Mouse (Mus musculus): ENCODE measurements around the gene Ano10. TPM values are rescaled to one million over a fixed set of nuclear protein-coding genes. Genes with fewer than 3 reads are reported as not detected.
A peak's percentile ranks its signal among the peaks of the same experiment; 100 is the strongest.

The Ano10 gene
- polyA plus RNA-seq, 1 experiment from 2014 or later: 40.5 TPM

DNA sequence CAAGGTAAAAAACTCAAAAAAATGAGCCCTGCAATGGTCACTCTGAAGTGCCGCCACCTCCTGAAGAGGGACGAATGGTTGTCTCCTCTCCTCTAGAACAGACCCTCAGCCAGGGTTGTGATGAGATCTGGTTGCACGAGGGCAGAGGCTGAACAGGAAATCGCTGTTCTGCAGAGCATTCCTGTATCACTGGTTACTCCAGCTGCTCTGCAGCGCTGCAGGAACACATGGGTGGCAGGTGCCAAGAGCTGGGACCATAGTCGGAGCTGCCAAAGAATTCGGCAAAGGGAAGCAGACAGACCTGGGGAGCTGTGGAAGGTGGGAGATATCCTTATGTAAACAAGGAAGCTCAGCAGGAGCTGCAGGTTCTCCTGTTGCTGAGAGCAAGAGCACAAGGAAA is 51.4 kb downstream of the Ano10 start:
- ATAC-seq (ENCODE audit: low FRiP score, low read depth): no peak
- 39% methylated on average over 7 of the region's 7 CpGs for WGBS
- H3K4me2 ChIP-seq: no peak overlapping the region
- no peak overlapping the region for H3K4me3 ChIP-seq
- H3K27me3 ChIP-seq: no peaks in the 10 kb centered on the region
- H3K9me3 ChIP-seq: no peaks in the 10 kb centered on the region
- no peak overlapping the region for H3K27ac ChIP-seq (replicated peaks)
- no peaks in the 10 kb centered on the region; the same call in 1 of the 2 replicates for H3K4me1 ChIP-seq (replicated peaks)
- H3K36me3 ChIP-seq: no peaks in the 10 kb centered on the region
- no peak overlapping the region for H3K9ac ChIP-seq

DNA sequence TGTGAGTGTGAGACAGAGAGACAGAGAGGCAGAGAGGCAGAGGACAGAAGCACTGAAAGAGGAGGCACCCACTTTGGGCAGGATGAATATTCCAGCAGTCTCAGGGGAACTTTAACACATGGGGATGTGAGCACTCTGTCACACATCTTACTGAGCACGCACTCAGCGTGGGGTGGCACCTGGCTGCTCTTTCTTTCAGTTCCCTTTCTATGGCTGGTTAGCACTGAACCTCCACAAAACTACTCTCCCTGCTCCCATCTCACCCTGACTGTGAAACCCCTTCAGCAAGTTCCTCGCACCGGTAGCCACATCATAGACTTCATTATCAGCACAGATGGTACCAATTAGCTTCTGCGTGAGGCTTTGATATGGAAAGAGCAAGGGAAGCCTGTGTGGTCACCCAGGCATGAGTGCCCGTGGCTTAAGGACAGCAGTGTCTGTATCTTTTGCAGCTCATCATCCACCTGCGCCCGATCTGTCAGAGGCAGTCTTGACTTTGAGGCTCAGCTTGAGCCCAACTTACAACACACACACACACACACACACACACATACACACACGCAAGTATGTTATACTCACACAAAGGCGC is 52.3 kb downstream of the Ano10 start:
- 59% methylated on average over 10 of the region's 10 CpGs for WGBS
- H3K27me3 ChIP-seq: no peaks in the 10 kb centered on the region
- peak; percentile 40; the same call in 1 of the 2 replicates for ATAC-seq (ENCODE audit: low FRiP score, low read depth)
- H3K4me1 ChIP-seq (replicated peaks): no peaks in the 10 kb centered on the region; the same call in 1 of the 2 replicates
- peak overlapping the region; percentile 49; the same call in 1 of the 2 replicates for H3K27ac ChIP-seq (replicated peaks)
- no peak overlapping the region for H3K4me3 ChIP-seq
- no peak overlapping the region for H3K9ac ChIP-seq
- no peaks in the 10 kb centered on the region for H3K36me3 ChIP-seq
- no peak overlapping the region for H3K4me2 ChIP-seq
- no peaks in the 10 kb centered on the region for H3K9me3 ChIP-seq

DNA sequence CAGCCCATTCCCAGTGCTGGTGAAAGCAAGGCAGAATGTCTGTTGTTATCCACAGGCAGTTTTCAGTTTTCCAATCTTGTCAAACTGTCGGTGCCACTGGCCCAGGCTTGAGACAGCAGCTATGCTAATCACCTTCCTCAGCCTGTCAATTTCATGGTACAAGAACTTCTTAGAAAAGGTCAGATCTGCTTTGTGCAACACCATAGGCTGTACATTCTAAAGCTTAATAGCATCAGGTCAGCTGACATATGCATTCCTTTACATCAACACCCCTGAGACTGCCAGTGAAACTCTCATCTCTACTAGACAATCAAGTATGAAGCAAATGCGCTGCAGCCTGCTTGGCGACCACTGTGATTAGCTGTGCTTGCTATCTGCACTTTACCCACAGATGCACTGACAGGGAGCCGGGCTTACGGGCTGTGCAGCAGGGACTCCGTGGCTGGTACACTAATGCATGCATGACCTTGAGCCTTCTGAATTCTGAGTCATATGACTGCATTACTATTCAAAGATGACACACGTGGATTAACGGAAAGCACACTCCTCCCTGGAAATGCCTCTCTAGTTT is 53.5 kb downstream of the Ano10 start:
- 0 out of 2 replicates have a peak, but pooled peaks have one; percentile 50 for ATAC-seq (ENCODE audit: low FRiP score, low read depth)
- H3K9me3 ChIP-seq: no peaks in the 10 kb centered on the region
- 28% methylated on average over 8 of the region's 8 CpGs for WGBS
- no peaks in the 10 kb centered on the region for H3K36me3 ChIP-seq
- no peaks in the 10 kb centered on the region; the same call in 1 of the 2 replicates for H3K4me1 ChIP-seq (replicated peaks)
- H3K27me3 ChIP-seq: no peaks in the 10 kb centered on the region
- H3K4me2 ChIP-seq: no peak overlapping the region
- no peak overlapping the region for H3K4me3 ChIP-seq
- H3K9ac ChIP-seq: no peak overlapping the region
- peak overlapping the region; percentile 27; the same call in 1 of the 2 replicates for H3K27ac ChIP-seq (replicated peaks)

DNA sequence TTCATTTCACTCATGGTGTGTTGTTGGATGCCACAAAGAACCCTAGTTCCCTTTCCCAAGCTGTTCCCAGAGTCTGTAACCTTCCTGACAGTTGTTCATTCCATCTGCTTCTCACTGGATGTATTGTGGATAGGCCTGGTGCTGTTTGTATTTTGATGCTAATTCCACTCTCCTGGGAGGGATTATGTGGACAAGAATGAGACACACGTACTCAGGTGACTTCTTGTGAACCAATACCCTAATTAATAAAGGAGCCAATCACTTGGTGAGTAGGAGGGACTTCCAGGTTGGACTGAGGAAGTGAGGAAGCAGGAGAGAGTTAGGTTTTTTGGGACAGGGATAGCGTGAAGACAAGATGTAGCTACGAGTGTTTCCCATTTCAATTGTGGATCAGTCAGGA is 59.5 kb downstream of the Ano10 start:
- no peaks in the 10 kb centered on the region for H3K27me3 ChIP-seq
- 73% methylated on average over 3 of the region's 3 CpGs for WGBS
- ATAC-seq (ENCODE audit: low FRiP score, low read depth): no peak
- no peaks in the 10 kb centered on the region for H3K36me3 ChIP-seq
- H3K4me2 ChIP-seq: no peak overlapping the region
- H3K9me3 ChIP-seq: no peaks in the 10 kb centered on the region
- no peak overlapping the region for H3K27ac ChIP-seq (replicated peaks)
- H3K4me1 ChIP-seq (replicated peaks): no peaks in the 10 kb centered on the region
- H3K4me3 ChIP-seq: no peak overlapping the region
- H3K9ac ChIP-seq: no peak overlapping the region

DNA sequence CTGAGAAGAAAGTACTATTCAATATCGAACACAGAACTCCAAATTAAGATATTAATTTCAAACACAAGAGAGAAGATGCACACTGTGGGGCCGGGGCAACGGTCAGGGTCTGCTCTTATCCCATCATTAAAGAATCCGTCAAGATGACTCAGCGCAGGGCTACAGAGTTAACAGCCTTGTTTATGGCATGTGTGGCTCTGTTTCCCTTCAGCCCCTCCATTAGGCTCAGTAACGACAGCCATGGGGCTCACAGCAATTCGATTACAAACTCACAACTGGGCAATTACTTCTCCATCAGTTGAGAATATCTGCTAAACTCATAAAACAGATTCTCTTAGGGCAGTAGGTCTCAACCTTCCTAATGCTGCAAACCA is 60.3 kb downstream of the Ano10 start:
- H3K9ac ChIP-seq: no peak overlapping the region
- no peaks in the 10 kb centered on the region for H3K9me3 ChIP-seq
- H3K27ac ChIP-seq (replicated peaks): no peak overlapping the region
- H3K4me1 ChIP-seq (replicated peaks): no peaks in the 10 kb centered on the region
- WGBS: 73% methylated on average over 7 of the region's 7 CpGs
- ATAC-seq (ENCODE audit: low FRiP score, low read depth): no peak
- H3K27me3 ChIP-seq: no peaks in the 10 kb centered on the region
- H3K36me3 ChIP-seq: no peaks in the 10 kb centered on the region
- no peak overlapping the region for H3K4me3 ChIP-seq
- H3K4me2 ChIP-seq: no peak overlapping the region

DNA sequence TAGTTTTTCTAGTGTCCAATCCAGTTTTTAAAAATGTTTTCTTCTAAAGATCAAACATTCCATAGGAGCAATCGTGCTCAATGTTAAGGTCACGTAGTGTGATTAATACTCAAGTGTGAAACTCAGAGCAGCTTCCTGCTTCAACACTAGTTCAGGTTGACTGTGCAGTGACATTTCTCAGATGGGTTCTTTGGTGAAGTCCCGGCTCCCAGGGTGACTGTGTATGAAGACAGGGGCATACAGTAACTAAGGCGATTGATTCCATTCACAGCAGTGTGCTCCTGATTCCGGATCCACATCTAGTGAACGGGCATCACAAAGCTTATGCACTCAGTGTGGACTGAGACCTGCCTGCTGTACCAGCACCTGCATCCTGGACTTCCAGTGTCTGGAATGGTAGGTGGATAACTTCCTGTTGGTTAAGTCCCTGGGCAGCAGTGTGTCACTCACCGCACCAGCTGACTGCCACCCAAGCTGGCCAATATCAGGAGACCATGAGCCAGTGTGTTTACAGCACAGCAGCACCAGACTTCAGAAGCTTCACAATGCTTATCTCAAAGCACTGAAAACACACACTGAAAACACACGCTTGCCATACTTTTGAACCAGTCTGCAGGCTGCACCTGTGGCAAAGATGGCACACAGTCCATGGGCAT is 60.8 kb downstream of the Ano10 start:
- no peak overlapping the region for H3K4me3 ChIP-seq
- no peak overlapping the region for H3K4me2 ChIP-seq
- ATAC-seq (ENCODE audit: low FRiP score, low read depth): no peak
- no peaks in the 10 kb centered on the region for H3K36me3 ChIP-seq
- WGBS: 94% methylated on average over 8 of the region's 8 CpGs
- H3K27me3 ChIP-seq: no peaks in the 10 kb centered on the region
- H3K27ac ChIP-seq (replicated peaks): no peak overlapping the region
- H3K4me1 ChIP-seq (replicated peaks): no peaks in the 10 kb centered on the region
- H3K9ac ChIP-seq: no peak overlapping the region
- H3K9me3 ChIP-seq: no peaks in the 10 kb centered on the region

DNA sequence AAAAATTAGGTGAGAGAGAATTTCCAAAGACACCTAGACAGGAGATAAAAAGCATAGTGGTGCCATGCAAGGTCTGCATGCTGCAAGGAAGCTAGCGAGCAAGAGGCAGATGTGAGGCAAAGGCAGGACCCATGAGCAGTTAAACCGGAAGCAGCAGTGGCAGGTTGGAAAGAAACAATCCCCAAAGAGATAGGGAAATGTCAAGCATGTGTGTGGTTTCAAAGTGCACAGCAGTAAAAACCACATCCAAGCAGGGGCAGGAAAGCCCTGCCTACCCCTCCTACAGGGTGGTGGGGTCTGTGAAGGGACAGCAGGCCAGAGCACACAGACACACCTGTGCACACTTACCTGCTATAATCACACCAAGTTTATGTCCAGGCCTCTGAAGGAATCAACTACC is 61.3 kb downstream of the Ano10 start:
- Histone ChIP-seq H3K9me3 (no peaks in the 10 kb centered on the region), H3K4me3 (no peak overlapping the region), H3K27me3 (no peaks in the 10 kb centered on the region), H3K4me1 (replicated peaks) (no peaks in the 10 kb centered on the region), H3K9ac (no peak overlapping the region), H3K4me2 (no peak overlapping the region), H3K36me3 (no peaks in the 10 kb centered on the region), H3K27ac (replicated peaks) (no peak overlapping the region)
- 96% methylated on average over 2 of the region's 2 CpGs for WGBS
- no peak for ATAC-seq (ENCODE audit: low FRiP score, low read depth)

DNA sequence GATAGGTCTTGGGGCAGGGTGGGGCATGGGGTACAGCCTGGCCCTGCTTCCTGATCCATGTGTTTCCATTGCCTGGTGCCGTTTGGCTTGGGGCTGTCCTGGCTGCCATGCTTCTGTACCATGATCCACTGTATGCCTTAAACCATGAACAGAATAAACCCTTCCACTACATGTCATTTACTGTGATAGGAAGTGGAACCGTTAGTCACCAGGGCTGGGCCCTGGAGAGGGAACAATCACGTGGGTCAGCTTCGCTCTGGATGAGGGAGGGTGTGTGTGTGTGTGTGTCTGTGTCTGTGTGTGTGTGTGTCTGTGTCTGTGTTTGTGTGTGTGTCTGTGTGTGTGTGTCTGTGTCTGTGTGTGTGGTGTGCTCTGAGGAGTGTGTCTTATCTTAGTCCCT is 63.5 kb downstream of the Ano10 start:
- 83% methylated on average over 4 of the region's 4 CpGs for WGBS
- peaks cover 3% of the 10 kb centered on the region for H3K4me1 ChIP-seq (replicated peaks)
- H3K27ac ChIP-seq (replicated peaks): no peak overlapping the region
- H3K9me3 ChIP-seq: no peaks in the 10 kb centered on the region
- no peaks in the 10 kb centered on the region for H3K36me3 ChIP-seq
- H3K4me2 ChIP-seq: no peak overlapping the region
- no peak for ATAC-seq (ENCODE audit: low FRiP score, low read depth)
- H3K9ac ChIP-seq: no peak overlapping the region
- no peak overlapping the region for H3K4me3 ChIP-seq
- no peaks in the 10 kb centered on the region for H3K27me3 ChIP-seq

DNA sequence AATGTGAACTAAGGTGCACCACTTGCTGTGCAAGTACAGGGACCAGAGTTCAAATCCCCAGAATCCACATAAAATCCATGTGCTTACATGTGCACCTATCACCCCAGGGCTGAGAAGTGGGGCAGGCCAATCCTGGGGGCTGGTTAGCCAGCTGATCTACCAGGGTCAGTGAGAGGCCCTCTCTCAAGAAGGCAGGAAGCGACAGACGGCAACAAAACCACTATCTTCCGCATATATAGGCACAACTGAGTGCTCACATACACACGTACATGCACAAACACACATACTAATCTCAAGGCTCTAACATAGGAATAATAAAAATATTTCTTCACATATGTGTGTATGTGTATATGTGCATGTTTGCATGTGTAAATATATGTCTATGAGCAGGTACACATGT is 67.8 kb downstream of the Ano10 start:
- 92% methylated on average over 4 of the region's 4 CpGs for WGBS
- no peak for ATAC-seq (ENCODE audit: low FRiP score, low read depth)

DNA sequence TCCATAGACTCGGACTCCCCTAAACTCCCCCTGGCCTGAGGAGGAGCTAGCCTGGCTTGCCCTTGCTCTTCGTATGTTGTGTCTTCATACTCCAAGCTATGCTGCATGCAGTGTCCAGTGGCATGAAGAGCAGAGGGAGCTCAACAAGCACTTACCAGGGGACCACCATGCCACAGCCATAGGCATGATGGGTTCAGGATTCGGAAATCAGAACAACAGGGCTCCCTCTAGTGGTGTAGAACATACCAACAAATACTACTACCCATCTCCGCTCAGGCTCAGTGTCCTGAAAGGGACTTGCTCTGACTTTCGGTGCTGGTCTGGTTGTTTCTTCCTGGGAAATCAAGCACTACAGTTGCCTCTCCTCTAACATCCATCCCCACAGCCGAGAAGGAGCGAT is 68.9 kb downstream of the Ano10 start:
- Histone ChIP-seq H3K4me2 (no peak overlapping the region), H3K4me3 (no peak overlapping the region), H3K4me1 (replicated peaks) (peaks cover 11% of the 10 kb centered on the region), H3K9ac (no peak overlapping the region), H3K27me3 (no peaks in the 10 kb centered on the region), H3K36me3 (no peaks in the 10 kb centered on the region), H3K27ac (replicated peaks) (0 out of 2 replicates have a peak overlapping the region, but pooled peaks have one; percentile 10), H3K9me3 (no peaks in the 10 kb centered on the region)
- peak; percentile 46 for ATAC-seq (ENCODE audit: low FRiP score, low read depth)
- 47% methylated on average over 7 of the region's 7 CpGs for WGBS

More for the DNA sequence above, 67.8 kb downstream of the Ano10 start:
- H3K4me2 ChIP-seq: no peak overlapping the region
- H3K27me3 ChIP-seq: no peaks in the 10 kb centered on the region
- H3K4me3 ChIP-seq: no peak overlapping the region
- no peak overlapping the region for H3K27ac ChIP-seq (replicated peaks)
- no peaks in the 10 kb centered on the region for H3K36me3 ChIP-seq
- H3K4me1 ChIP-seq (replicated peaks): peaks cover 11% of the 10 kb centered on the region
- no peaks in the 10 kb centered on the region for H3K9me3 ChIP-seq
- no peak overlapping the region for H3K9ac ChIP-seq

DNA sequence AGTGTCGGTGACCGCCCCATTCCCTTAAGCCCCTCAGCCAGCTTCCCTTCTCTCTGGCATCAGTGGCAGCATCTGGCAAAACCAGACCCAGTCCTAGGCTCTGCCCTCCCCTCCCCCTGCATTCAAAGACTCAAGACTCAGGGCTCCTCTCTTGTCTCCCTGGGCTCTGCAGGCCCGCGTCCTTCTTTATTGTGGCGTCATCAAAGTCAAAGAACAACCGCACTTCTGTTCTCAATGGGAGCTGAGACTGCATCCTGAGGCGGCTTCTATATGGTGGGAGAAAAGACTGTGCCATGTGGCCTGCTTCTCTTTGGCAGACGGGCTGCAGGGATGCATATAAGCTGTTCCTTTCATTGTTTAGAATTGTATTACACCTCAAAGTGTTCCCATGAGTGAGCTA is 71.2 kb downstream of the Ano10 start:
- H3K27ac ChIP-seq (replicated peaks): peak overlapping the region; percentile 69
- H3K9ac ChIP-seq: no peak overlapping the region
- H3K4me2 ChIP-seq: no peak overlapping the region
- H3K4me1 ChIP-seq (replicated peaks): peaks cover 11% of the 10 kb centered on the region
- WGBS: 26% methylated on average over 8 of the region's 8 CpGs
- H3K27me3 ChIP-seq: no peaks in the 10 kb centered on the region
- ATAC-seq (ENCODE audit: low FRiP score, low read depth): peak; percentile 24; the same call in 1 of the 2 replicates
- H3K9me3 ChIP-seq: no peaks in the 10 kb centered on the region
- no peaks in the 10 kb centered on the region for H3K36me3 ChIP-seq
- H3K4me3 ChIP-seq: no peak overlapping the region

DNA sequence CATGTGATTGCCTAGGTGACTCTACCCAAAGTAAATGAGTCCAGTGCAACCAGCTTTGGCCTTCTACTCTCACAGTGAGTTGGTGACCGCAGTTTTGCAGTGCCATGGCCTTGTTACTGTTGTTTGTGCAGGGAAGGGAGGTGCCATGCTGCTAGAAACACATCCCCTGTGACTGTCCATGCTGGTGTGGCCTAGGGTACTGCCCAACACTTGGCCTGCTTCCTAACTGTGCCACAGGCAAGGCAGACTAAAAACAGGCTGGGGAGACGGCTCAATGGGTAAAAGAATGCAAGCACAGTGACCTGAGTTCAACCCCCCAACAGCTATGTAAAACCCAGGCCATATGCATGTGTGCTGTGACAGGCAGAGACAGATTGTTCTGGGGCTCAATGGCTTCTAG is 74.3 kb downstream of the Ano10 start:
- Histone ChIP-seq H3K27ac (replicated peaks) (no peak overlapping the region), H3K4me3 (no peak overlapping the region), H3K4me2 (no peak overlapping the region), H3K9me3 (no peaks in the 10 kb centered on the region), H3K9ac (no peak overlapping the region), H3K36me3 (no peaks in the 10 kb centered on the region), H3K27me3 (no peaks in the 10 kb centered on the region), H3K4me1 (replicated peaks) (peaks cover 5% of the 10 kb centered on the region; the same call in 1 of the 2 replicates)
- WGBS: 59% methylated on average over 2 of the region's 2 CpGs
- ATAC-seq (ENCODE audit: low FRiP score, low read depth): no peak
